Mouse (Mus musculus) embryo, embryonic 11.5 days (tissue): Measurements from ENCODE around the gene Mroh7.
"Not testable (repeated sequence)": the region's sequence is repeated elsewhere in the genome, so short reads cannot be mapped to it uniquely, and the experiment has no call there.

Experiments
- DNase-seq: peaks from one replicate; pipeline ENCODE4 v3.0.0-alpha.2; 2012; ENCODE audit warnings: low read depth, low spot score

Mroh7 gene

GRCm38 (mm10) chr4:106730814-106731213, at the start of gene Mroh7:
TSS of gene Mroh7 (minus strand) at chr4:106730925.
- no peak for DNase-seq

GRCm38 (mm10) chr4:106780045-106780444, 49.3 kb upstream of the Mroh7 start:
- peak; percentile 38 for DNase-seq

GRCm38 (mm10) chr4:106778116-106778788, 47.5 kb upstream of the Mroh7 start:
- peak; percentile 67 for DNase-seq

GRCm38 (mm10) chr4:106776998-106777397, 46.3 kb upstream of the Mroh7 start:
- peak; percentile 50 for DNase-seq

- not testable (repeated sequence) for DNase-seq
These were observed 45.0 kb upstream of the Mroh7 start for GRCm38 (mm10) chr4:106775767-106776166.

- DNase-seq: no peak
These were observed 41.8 kb upstream of the Mroh7 start for GRCm38 (mm10) chr4:106772558-106772957.

- no peak for DNase-seq
These were observed 38.6 kb upstream of the Mroh7 start for GRCm38 (mm10) chr4:106769306-106769705.

- DNase-seq: no peak
These were observed 33.4 kb upstream of the Mroh7 start for GRCm38 (mm10) chr4:106764166-106764565.

- DNase-seq: no peak
These were observed 21.0 kb upstream of the Mroh7 start for GRCm38 (mm10) chr4:106751726-106752125.

GRCm38 (mm10) chr4:106749699-106750098, 19.0 kb upstream of the Mroh7 start:
- peak; percentile 61 for DNase-seq

GRCm38 (mm10) chr4:106747001-106747580, 16.4 kb upstream of the Mroh7 start:
- DNase-seq: no peak

GRCm38 (mm10) chr4:106745862-106746261, 15.1 kb upstream of the Mroh7 start:
- DNase-seq: no peak

GRCm38 (mm10) chr4:106737904-106738303, 7.2 kb upstream of the Mroh7 start:
- no peak for DNase-seq

- not testable (repeated sequence) for DNase-seq
These were observed 6.2 kb upstream of the Mroh7 start for GRCm38 (mm10) chr4:106736884-106737283.

- DNase-seq: no peak
These were observed 2.9 kb upstream of the Mroh7 start, which contains the start of gene Fam151a for GRCm38 (mm10) chr4:106733636-106734035. TSS of gene Fam151a (plus strand) at chr4:106733889.

GRCm38 (mm10) chr4:106720631-106721030, 10.1 kb downstream of the Mroh7 start:
- DNase-seq: no peak

GRCm38 (mm10) chr4:106713622-106714021, 17.1 kb downstream of the Mroh7 start:
- no peak for DNase-seq

GRCm38 (mm10) chr4:106708408-106708807, 22.3 kb downstream of the Mroh7 start:
- DNase-seq: peak; percentile 54

- DNase-seq: no peak
These were observed 22.8 kb downstream of the Mroh7 start for GRCm38 (mm10) chr4:106707957-106708356.

GRCm38 (mm10) chr4:106705096-106705665, 25.5 kb downstream of the Mroh7 start:
- DNase-seq: no peak

- DNase-seq: no peak
These were observed 26.3 kb downstream of the Mroh7 start for GRCm38 (mm10) chr4:106704416-106704815.

GRCm38 (mm10) chr4:106703956-106704355, 26.8 kb downstream of the Mroh7 start:
- no peak for DNase-seq

GRCm38 (mm10) chr4:106700798-106701197, 29.9 kb downstream of the Mroh7 start:
- no peak for DNase-seq
